Mouse (Mus musculus): ENCODE results near the gene Gm40460. TPM values are rescaled to one million over a fixed set of nuclear protein-coding genes. Genes with fewer than 3 reads are reported as not detected.
"Not testable (repeated sequence)": the region's sequence is repeated elsewhere in the genome, so short reads cannot be mapped to it uniquely, and the experiment has no call there.

Gene Gm40460
- polyA plus RNA-seq, 1 experiment from 2014 or later = not detected

- Histone ChIP-seq H3K27ac (replicated peaks) (no peak overlapping the region), H3K9me3 (no peaks in the 10 kb centered on the region), H3K4me1 (replicated peaks) (no peaks in the 10 kb centered on the region), H3K36me3 (no peaks in the 10 kb centered on the region), H3K9ac (no peak overlapping the region), H3K27me3 (no peaks in the 10 kb centered on the region), H3K4me2 (no peak overlapping the region), H3K4me3 (no peak overlapping the region)
- 26% methylated on average over 1 of the region's 1 CpGs for WGBS
- no peak for ATAC-seq (ENCODE audit: low FRiP score, low read depth)
Measured at GRCm38 (mm10) chr7:142231540-142231939, 9.3 kb downstream of the Gm40460 start.

GRCm38 (mm10) chr7:142229871-142230270, 11.0 kb downstream of the Gm40460 start, which contains the start of gene Krtap5-5:
TSS of gene Krtap5-5 (minus strand) at chr7:142229971.
- H3K4me1 ChIP-seq (replicated peaks); H3K9ac ChIP-seq; H3K9me3 ChIP-seq; H3K27ac ChIP-seq (replicated peaks); H3K36me3 ChIP-seq; H3K27me3 ChIP-seq; H3K4me3 ChIP-seq; ATAC-seq (ENCODE audit: low FRiP score, low read depth); H3K4me2 ChIP-seq: not testable (repeated sequence)
- WGBS = 59% methylated on average over 3 of the region's 3 CpGs

GRCm38 (mm10) chr7:142224518-142224917, 16.4 kb downstream of the Gm40460 start:
- H3K4me3 ChIP-seq = no peak overlapping the region
- H3K4me1 ChIP-seq (replicated peaks) = no peaks in the 10 kb centered on the region
- no peaks in the 10 kb centered on the region for H3K27me3 ChIP-seq
- H3K36me3 ChIP-seq = no peaks in the 10 kb centered on the region
- no peaks in the 10 kb centered on the region for H3K9me3 ChIP-seq
- whole genome bisulfite sequencing = 59% methylated on average over 2 of the region's 2 CpGs
- no peak overlapping the region for H3K4me2 ChIP-seq
- H3K9ac ChIP-seq = no peak overlapping the region
- ATAC-seq (ENCODE audit: low FRiP score, low read depth) = no peak
- no peak overlapping the region for H3K27ac ChIP-seq (replicated peaks)

GRCm38 (mm10) chr7:142212136-142212535, 28.7 kb downstream of the Gm40460 start:
- not testable (repeated sequence) for ATAC-seq (ENCODE audit: low FRiP score, low read depth); H3K4me2 ChIP-seq; H3K9ac ChIP-seq; H3K36me3 ChIP-seq; H3K27me3 ChIP-seq; H3K4me1 ChIP-seq (replicated peaks); H3K9me3 ChIP-seq; H3K27ac ChIP-seq (replicated peaks); H3K4me3 ChIP-seq
- 71% methylated on average over 1 of the region's 1 CpGs for WGBS

GRCm38 (mm10) chr7:142211559-142211958, 29.3 kb downstream of the Gm40460 start, which contains the start of gene Gm7579:
TSS of gene Gm7579 (plus strand) at chr7:142211859.
- Histone ChIP-seq H3K4me1 (replicated peaks) (no peaks in the 10 kb centered on the region), H3K9me3 (no peaks in the 10 kb centered on the region), H3K4me2 (no peak within 1 kb of the TSS), H3K27me3 (no peaks in the 10 kb centered on the region), H3K4me3 (no peak within 1 kb of the TSS), H3K9ac (no peak within 1 kb of the TSS), H3K36me3 (no peaks in the 10 kb centered on the region), H3K27ac (replicated peaks) (no peak within 1 kb of the TSS)
- ATAC-seq (ENCODE audit: low FRiP score, low read depth) = no peak
- 81% methylated on average over 1 of the region's 1 CpGs for WGBS

GRCm38 (mm10) chr7:142206891-142207290, 34.0 kb downstream of the Gm40460 start:
- 74% methylated on average over 5 of the region's 5 CpGs for WGBS
- H3K9me3 ChIP-seq; ATAC-seq (ENCODE audit: low FRiP score, low read depth): not testable (repeated sequence)

GRCm38 (mm10) chr7:142205488-142205887, 35.4 kb downstream of the Gm40460 start:
- no peaks in the 10 kb centered on the region for H3K4me1 ChIP-seq (replicated peaks)
- H3K9ac ChIP-seq = no peak overlapping the region
- H3K27ac ChIP-seq (replicated peaks) = no peak overlapping the region
- H3K27me3 ChIP-seq = no peaks in the 10 kb centered on the region
- no peaks in the 10 kb centered on the region for H3K36me3 ChIP-seq
- no peaks in the 10 kb centered on the region for H3K9me3 ChIP-seq
- no peak overlapping the region for H3K4me2 ChIP-seq
- ATAC-seq (ENCODE audit: low FRiP score, low read depth) = no peak
- no peak overlapping the region for H3K4me3 ChIP-seq

More at GRCm38 (mm10) chr7:142206891-142207290, 34.0 kb downstream of the Gm40460 start:
- not testable (repeated sequence) for H3K4me1 ChIP-seq (replicated peaks); H3K9ac ChIP-seq; H3K36me3 ChIP-seq; H3K27ac ChIP-seq (replicated peaks); H3K4me2 ChIP-seq; H3K27me3 ChIP-seq; H3K4me3 ChIP-seq

- Histone ChIP-seq H3K4me1 (replicated peaks) (no peaks in the 10 kb centered on the region), H3K27ac (replicated peaks) (no peak within 1 kb of the TSS), H3K9ac (no peak within 1 kb of the TSS), H3K9me3 (no peaks in the 10 kb centered on the region), H3K27me3 (no peaks in the 10 kb centered on the region), H3K4me2 (no peak within 1 kb of the TSS), H3K4me3 (no peak within 1 kb of the TSS), H3K36me3 (no peaks in the 10 kb centered on the region)
- no peak for ATAC-seq (ENCODE audit: low FRiP score, low read depth)
- 89% methylated on average over 1 of the region's 1 CpGs for whole genome bisulfite sequencing
Measured at GRCm38 (mm10) chr7:142201064-142201463, 39.8 kb downstream of the Gm40460 start, which contains the start of gene Krtap5-3. TSS of gene Krtap5-3 (plus strand) at chr7:142201364.

- H3K4me3 ChIP-seq = no peak overlapping the region
- H3K27ac ChIP-seq (replicated peaks) = no peak overlapping the region
- no peaks in the 10 kb centered on the region for H3K4me1 ChIP-seq (replicated peaks)
- H3K36me3 ChIP-seq = no peaks in the 10 kb centered on the region
- H3K9me3 ChIP-seq = no peaks in the 10 kb centered on the region
- no peak for ATAC-seq (ENCODE audit: low FRiP score, low read depth)
- no peak overlapping the region for H3K4me2 ChIP-seq
- WGBS = 85% methylated on average over 2 of the region's 2 CpGs
- H3K27me3 ChIP-seq = no peaks in the 10 kb centered on the region
- no peak overlapping the region for H3K9ac ChIP-seq
Measured at GRCm38 (mm10) chr7:142198748-142199147, 42.1 kb downstream of the Gm40460 start.

Other genes with a start within 250 kb of the Gm40460 start
- 50.8 and 53.4 TPM in 2 replicates for gene Mob2, start 180.0 kb downstream of the Gm40460 start, polyA plus RNA-seq (2015; fragmentation: Nextera tagmentation; extraction: Ambion mirVana)
- 117 and 134 TPM in 2 replicates for gene Dusp8, start 145.2 kb downstream of the Gm40460 start, polyA plus RNA-seq (2015; fragmentation: Nextera tagmentation; extraction: Ambion mirVana)
- 0.43 TPM in 1 of 2 replicates, not detected in the other for gene Gm45618, start 120.3 kb downstream of the Gm40460 start, polyA plus RNA-seq (2015; fragmentation: Nextera tagmentation; extraction: Ambion mirVana)
- gene Gm39115, start 105.0 kb downstream of the Gm40460 start, polyA plus RNA-seq (2015; fragmentation: Nextera tagmentation; extraction: Ambion mirVana) = not detected in 2 replicates
- not detected in 2 replicates for gene Gm45337, start 96.5 kb downstream of the Gm40460 start, polyA plus RNA-seq (2015; fragmentation: Nextera tagmentation; extraction: Ambion mirVana)
- not detected in 2 replicates for gene Gm29735, start 84.0 kb downstream of the Gm40460 start, polyA plus RNA-seq (2015; fragmentation: Nextera tagmentation; extraction: Ambion mirVana)
- gene Gm4553, start 75.3 kb downstream of the Gm40460 start, polyA plus RNA-seq (2015; fragmentation: Nextera tagmentation; extraction: Ambion mirVana) = 0.14 TPM in 1 of 2 replicates, not detected in the other
- gene Krtap5-2, start 65.1 kb downstream of the Gm40460 start, polyA plus RNA-seq (2015; fragmentation: Nextera tagmentation; extraction: Ambion mirVana) = not detected in 2 replicates
- gene Gm10153, start 50.7 kb downstream of the Gm40460 start, polyA plus RNA-seq (2015; fragmentation: Nextera tagmentation; extraction: Ambion mirVana) = not detected in 2 replicates
- gene Krtap5-3, start 39.7 kb downstream of the Gm40460 start, polyA plus RNA-seq (2015; fragmentation: Nextera tagmentation; extraction: Ambion mirVana) = not detected in 2 replicates
- gene Gm7579, start 29.2 kb downstream of the Gm40460 start, polyA plus RNA-seq (2015; fragmentation: Nextera tagmentation; extraction: Ambion mirVana) = not detected in 2 replicates
- not detected in 2 replicates for gene Krtap5-5, start 11.1 kb downstream of the Gm40460 start, polyA plus RNA-seq (2015; fragmentation: Nextera tagmentation; extraction: Ambion mirVana)
- gene Gm2431, start 17.3 kb upstream of the Gm40460 start, polyA plus RNA-seq (2015; fragmentation: Nextera tagmentation; extraction: Ambion mirVana) = not detected in 2 replicates
- not detected in 2 replicates for gene Gm4559, start 33.3 kb upstream of the Gm40460 start, polyA plus RNA-seq (2015; fragmentation: Nextera tagmentation; extraction: Ambion mirVana)
- gene Krtap5-1, start 56.0 kb upstream of the Gm40460 start, polyA plus RNA-seq (2015; fragmentation: Nextera tagmentation; extraction: Ambion mirVana) = not detected in 2 replicates
- gene Krtap5-4, start 62.5 kb upstream of the Gm40460 start, polyA plus RNA-seq (2015; fragmentation: Nextera tagmentation; extraction: Ambion mirVana) = not detected in 2 replicates
- 8.4 and 8.7 TPM in 2 replicates for gene Ifitm10, start 132.7 kb upstream of the Gm40460 start, polyA plus RNA-seq (2015; fragmentation: Nextera tagmentation; extraction: Ambion mirVana)
- gene Gm49369, start 141.6 kb upstream of the Gm40460 start, polyA plus RNA-seq (2015; fragmentation: Nextera tagmentation; extraction: Ambion mirVana) = 1.9 TPM in 1 of 2 replicates, not detected in the other
- 300 and 306 TPM in 2 replicates for gene Ctsd, start 147.0 kb upstream of the Gm40460 start, polyA plus RNA-seq (2015; fragmentation: Nextera tagmentation; extraction: Ambion mirVana)
- not detected in 2 replicates for gene Syt8, start 193.8 kb upstream of the Gm40460 start, polyA plus RNA-seq (2015; fragmentation: Nextera tagmentation; extraction: Ambion mirVana)
- 0.79 and 1.4 TPM in 2 replicates for gene Tnni2, start 200.7 kb upstream of the Gm40460 start, polyA plus RNA-seq (2015; fragmentation: Nextera tagmentation; extraction: Ambion mirVana)
- gene Lsp1, start 219.7 kb upstream of the Gm40460 start, polyA plus RNA-seq (2015; fragmentation: Nextera tagmentation; extraction: Ambion mirVana) = 4.5 and 7.6 TPM in 2 replicates

Data from hindbrain, embryonic 15.5 days (tissue).